ENCODE assay signal across 8 mouse cellular contexts in the genomic region with DNA sequence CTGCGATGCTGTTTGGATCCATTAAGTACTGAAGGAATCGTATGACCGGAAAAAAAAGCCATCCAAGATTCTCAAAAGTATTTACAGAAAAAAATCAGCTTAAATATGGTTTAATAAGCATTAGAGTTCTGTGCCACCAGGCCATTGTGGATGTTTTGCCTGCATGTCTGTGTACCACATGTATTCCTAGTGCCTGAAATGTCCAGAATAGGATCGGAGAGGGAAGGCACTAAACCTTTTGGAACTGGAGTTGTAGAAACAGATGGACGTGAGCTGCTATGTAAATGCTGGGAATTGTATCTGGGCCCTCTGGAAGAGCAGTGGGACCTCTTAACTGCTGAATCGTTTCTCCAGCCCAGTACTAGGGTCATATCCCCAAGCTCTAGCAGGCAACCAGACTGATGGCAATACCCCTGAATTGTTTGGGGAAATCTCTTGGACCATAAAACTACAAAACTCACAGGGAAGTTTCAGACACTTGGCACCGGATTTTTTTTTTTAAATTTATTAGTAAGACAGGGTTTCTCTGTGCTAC.
DNase-seq lines count a peak whose midpoint lies in the region; ATAC-seq lines count a peak whose summit lies in the region.

No protein-coding gene starts in this region.

- no peaks in the 10 kb centered on the region for H3K4me1 ChIP-seq in kidney, embryonic 14.5 days (ENCODE audit: control insufficient read depth, insufficient read depth, low read length)
- peaks cover 3% of the 10 kb centered on the region; the same call in 1 of the 2 replicates for H3K4me1 ChIP-seq in embryonic facial prominence, embryonic 10.5 days
- H3K4me1 ChIP-seq in intestine, embryonic 15.5 days (replicated peaks) = no peaks in the 10 kb centered on the region
- H3K4me1 ChIP-seq in neural tube, embryonic 11.5 days (ENCODE audit: control insufficient read depth, insufficient read depth, low read length) = no peaks in the 10 kb centered on the region

- H3K27me3 ChIP-seq in kidney, embryonic 14.5 days (ENCODE audit: control insufficient read depth, insufficient read depth, low read length) = no peaks in the 10 kb centered on the region
- H3K27me3 ChIP-seq in embryonic facial prominence, embryonic 10.5 days (replicated peaks; ENCODE audit: low read depth, poor library complexity, severe bottlenecking) = no peaks in the 10 kb centered on the region
- H3K27me3 ChIP-seq in intestine, embryonic 15.5 days (replicated peaks) = no peaks in the 10 kb centered on the region
- no peaks in the 10 kb centered on the region for H3K27me3 ChIP-seq in neural tube, embryonic 11.5 days (ENCODE audit: control insufficient read depth, insufficient read depth, low read length)

- H3K27ac ChIP-seq in kidney, embryonic 14.5 days (ENCODE audit: low read depth, low read length) = peak overlapping the region; percentile 31; the same call in 1 of the 2 replicates
- peak overlapping the region; percentile 90 for H3K27ac ChIP-seq in embryonic facial prominence, embryonic 10.5 days (replicated peaks)
- H3K27ac ChIP-seq in intestine, embryonic 15.5 days = peak overlapping the region; percentile 85; the same call in 1 of the 2 replicates
- H3K27ac ChIP-seq in neural tube, embryonic 11.5 days (ENCODE audit: low read depth, low read length) = peak overlapping the region; percentile 75

- H3K9me3 ChIP-seq in kidney, embryonic 14.5 days (ENCODE audit: control insufficient read depth, low read length) = no peaks in the 10 kb centered on the region
- no peaks in the 10 kb centered on the region for H3K9me3 ChIP-seq in embryonic facial prominence, embryonic 10.5 days
- H3K9me3 ChIP-seq in intestine, embryonic 15.5 days = no peaks in the 10 kb centered on the region
- H3K9me3 ChIP-seq in neural tube, embryonic 11.5 days (ENCODE audit: control insufficient read depth, low read length) = no peaks in the 10 kb centered on the region

- H3K4me3 ChIP-seq in kidney, embryonic 14.5 days (ENCODE audit: low read length) = peak overlapping the region; percentile 52
- peak overlapping the region; percentile 62 for H3K4me3 ChIP-seq in embryonic facial prominence, embryonic 10.5 days
- H3K4me3 ChIP-seq in intestine, embryonic 15.5 days (replicated peaks) = peak overlapping the region; percentile 49
- peak overlapping the region; percentile 45 for H3K4me3 ChIP-seq in neural tube, embryonic 11.5 days (ENCODE audit: low read depth, low read length)

- no peak for DNase-seq in kidney, postnatal 10 days
- peak; percentile 9 for DNase-seq in embryonic facial prominence, embryonic 10.5 days (ENCODE audit: low spot score)
- no peak for DNase-seq in neural tube, embryonic 11.5 days (ENCODE audit: low spot score)
- DNase-seq in urinary bladder, postnatal 36 days (ENCODE audit: low spot score in 2 of 2) = no peak
- DNase-seq in frontal cortex, adult 2 months (ENCODE audit: extremely low spot score in 1 of 2, low spot score in 1 of 2) = no peak
- no peak for DNase-seq in right cerebral cortex, postnatal 25 days

- H3K4me2 ChIP-seq in kidney, embryonic 14.5 days (replicated peaks; ENCODE audit: low read depth, low read length) = peak overlapping the region; percentile 35
- H3K4me2 ChIP-seq in intestine, embryonic 15.5 days (replicated peaks) = peak overlapping the region; percentile 54
- H3K4me2 ChIP-seq in neural tube, embryonic 11.5 days (ENCODE audit: low read depth) = peak overlapping the region; percentile 50

- H3K36me3 ChIP-seq in kidney, embryonic 14.5 days (ENCODE audit: control insufficient read depth, insufficient read depth, low read length) = no peaks in the 10 kb centered on the region
- no peaks in the 10 kb centered on the region for H3K36me3 ChIP-seq in embryonic facial prominence, embryonic 10.5 days (replicated peaks)
- no peaks in the 10 kb centered on the region for H3K36me3 ChIP-seq in intestine, embryonic 15.5 days
- no peaks in the 10 kb centered on the region for H3K36me3 ChIP-seq in neural tube, embryonic 11.5 days (ENCODE audit: control insufficient read depth, insufficient read depth, low read length)

- peak; percentile 38; the same call in 1 of the 2 replicates for ATAC-seq in kidney, embryonic 14.5 days (ENCODE audit: low FRiP score, low TSS enrichment)
- peak; percentile 52 for ATAC-seq in intestine, embryonic 15.5 days
- ATAC-seq in neural tube, embryonic 11.5 days (ENCODE audit: insufficient read depth, low FRiP score, low TSS enrichment) = 0 out of 2 replicates have a peak, but pooled peaks have one; percentile 18

- 36% methylated on average over 7 of the region's 7 CpGs for WGBS in kidney, embryonic 14.5 days
- 39% methylated on average over 7 of the region's 7 CpGs for WGBS in embryonic facial prominence, embryonic 10.5 days
- 35% methylated on average over 7 of the region's 7 CpGs for WGBS in intestine, embryonic 15.5 days
- 36% methylated on average over 7 of the region's 7 CpGs for WGBS in neural tube, embryonic 11.5 days

- peak overlapping the region; percentile 61; the same call in 1 of the 2 replicates for H3K9ac ChIP-seq in kidney, embryonic 14.5 days (ENCODE audit: low read depth, low read length)
- H3K9ac ChIP-seq in intestine, embryonic 15.5 days = no peak overlapping the region; the same call in 1 of the 2 replicates
- peak overlapping the region; percentile 62 for H3K9ac ChIP-seq in neural tube, embryonic 11.5 days (ENCODE audit: low read length)

Comparison
In these comparisons a context has a peak if more than half of its experiments do, and no peak if none do; other contexts are left out.
1. H3K27ac ChIP-seq: peak in every context shown above with its lines; median percentile 90 in embryonic facial prominence, embryonic 10.5 days; 85 in intestine, embryonic 15.5 days; 75 in neural tube, embryonic 11.5 days; 31 in kidney, embryonic 14.5 days.